9 mouse cellular contexts compared by ENCODE assay signal in genomic region chr3:57343837-57344607, GRCm38 (mm10). TPM values are rescaled to one million over a fixed set of nuclear protein-coding genes. Genes with fewer than 3 reads are reported as not detected.
DNase-seq lines count a peak whose midpoint lies in the region; ATAC-seq lines count a peak whose summit lies in the region.
"Had no signal": no experiment of that assay in that cellular context is flagged by ENCODE, and none has a peak within 500 bp of the region (broad histone marks: within the 10 kb centered on the region; RNA-seq: fewer than 3 reads in every experiment).

No protein-coding gene starts in this region.

- ATAC-seq in heart, embryonic 13.5 days (ENCODE audit: extremely low read depth, insufficient number of reproducible peaks, low FRiP score, low TSS enrichment), result no peak
- ATAC-seq in liver, embryonic 11.5 days (replicated peaks; ENCODE audit: low FRiP score), result peak; percentile 75
- ATAC-seq in neural tube, embryonic 15.5 days (ENCODE audit: low FRiP score), result no peak

- peak overlapping the region; percentile 47; the same call in 1 of the 2 replicates for H3K27ac ChIP-seq in heart, embryonic 10.5 days
- H3K27ac ChIP-seq in heart, embryonic 13.5 days (replicated peaks), result peak overlapping the region; percentile 70
- H3K27ac ChIP-seq in liver, embryonic 11.5 days (ENCODE audit: low read depth, low read length), result peak overlapping the region; percentile 48
- H3K27ac ChIP-seq in neural tube, embryonic 15.5 days (replicated peaks), result no peak overlapping the region

- no peak for DNase-seq in heart, embryonic 10.5 days (ENCODE audit: low spot score)
- no peak for DNase-seq in heart, postnatal 4 days
- no peak for DNase-seq in liver, embryonic 11.5 days (ENCODE audit: low spot score)
- peak; percentile 11 for DNase-seq in right cerebral cortex, postnatal 14 days
- no peak for DNase-seq in adipocyte (ENCODE audit: low spot score)
- no peak for DNase-seq in spleen, adult 18-20 months

- H3K9me3 ChIP-seq in heart, embryonic 10.5 days, result no peaks in the 10 kb centered on the region
- no peaks in the 10 kb centered on the region; the same call in 1 of the 2 replicates for H3K9me3 ChIP-seq in heart, embryonic 13.5 days
- H3K9me3 ChIP-seq in liver, embryonic 11.5 days (ENCODE audit: control insufficient read depth, low read length), result no peaks in the 10 kb centered on the region
- no peaks in the 10 kb centered on the region for H3K9me3 ChIP-seq in neural tube, embryonic 15.5 days (replicated peaks)

- no peaks in the 10 kb centered on the region for H3K36me3 ChIP-seq in heart, embryonic 10.5 days
- H3K36me3 ChIP-seq in heart, embryonic 13.5 days, result no peaks in the 10 kb centered on the region
- H3K36me3 ChIP-seq in liver, embryonic 11.5 days (ENCODE audit: control insufficient read depth, insufficient read depth, low read length), result no peaks in the 10 kb centered on the region
- no peaks in the 10 kb centered on the region for H3K36me3 ChIP-seq in neural tube, embryonic 15.5 days

- no peak overlapping the region for H3K4me2 ChIP-seq in heart, embryonic 13.5 days
- H3K4me2 ChIP-seq in liver, embryonic 11.5 days, result no peak overlapping the region
- no peak overlapping the region for H3K4me2 ChIP-seq in neural tube, embryonic 15.5 days

- no peaks in the 10 kb centered on the region for H3K27me3 ChIP-seq in heart, embryonic 10.5 days (ENCODE audit: insufficient read depth, poor library complexity, severe bottlenecking)
- no peaks in the 10 kb centered on the region for H3K27me3 ChIP-seq in heart, embryonic 13.5 days (replicated peaks)
- H3K27me3 ChIP-seq in liver, embryonic 11.5 days (replicated peaks; ENCODE audit: control insufficient read depth, insufficient read depth, low read length), result no peaks in the 10 kb centered on the region
- no peaks in the 10 kb centered on the region for H3K27me3 ChIP-seq in neural tube, embryonic 15.5 days (replicated peaks)
- H3K27me3 ChIP-seq: CH12.LX had no signal

- 0 out of 2 replicates have a peak overlapping the region, but pooled peaks have one; percentile 25 for H3K9ac ChIP-seq in heart, embryonic 13.5 days
- H3K9ac ChIP-seq in liver, embryonic 11.5 days (ENCODE audit: low read depth, low read length), result no peak overlapping the region
- no peak overlapping the region for H3K9ac ChIP-seq in neural tube, embryonic 15.5 days (replicated peaks)

- H3K4me3 ChIP-seq in heart, embryonic 10.5 days, result no peak overlapping the region
- no peak overlapping the region for H3K4me3 ChIP-seq in heart, embryonic 13.5 days
- no peak overlapping the region for H3K4me3 ChIP-seq in liver, embryonic 11.5 days (ENCODE audit: low read depth, low read length)
- no peak overlapping the region for H3K4me3 ChIP-seq in neural tube, embryonic 15.5 days (replicated peaks)

- WGBS in heart, embryonic 10.5 days, result 44% methylated on average over 11 of the region's 11 CpGs
- 38% methylated on average over 11 of the region's 11 CpGs for WGBS in heart, embryonic 13.5 days
- 63% methylated on average over 11 of the region's 11 CpGs for WGBS in liver, embryonic 11.5 days
- 81% methylated on average over 11 of the region's 11 CpGs for WGBS in neural tube, embryonic 15.5 days

- H3K4me1 ChIP-seq in heart, embryonic 10.5 days, result 0 out of 2 replicates have a peak, but pooled peaks cover 6% of the 10 kb centered on the region
- peaks cover 13% of the 10 kb centered on the region for H3K4me1 ChIP-seq in heart, embryonic 13.5 days
- H3K4me1 ChIP-seq in liver, embryonic 11.5 days (replicated peaks; ENCODE audit: control insufficient read depth, insufficient read depth, low read length), result no peaks in the 10 kb centered on the region
- no peaks in the 10 kb centered on the region for H3K4me1 ChIP-seq in neural tube, embryonic 15.5 days

RNA-seq across cellular contexts. Expression of gene Tm4sf1, which starts 42.2 kb away (rescaled TPM):
- 27.3 and 78.6 TPM in 2 replicates for polyA plus RNA-seq in heart, embryonic 10.5 days (2016; fragmentation: Nextera tagmentation; extraction: Ambion mirVana)
- 100 to 1,000 TPM; 120 to 123 TPM for total RNA-seq in heart, postnatal 4 days (2021)
- 205 and 242 TPM in 2 replicates for polyA plus RNA-seq in heart, embryonic 13.5 days (2015; fragmentation: Nextera tagmentation; extraction: Ambion mirVana)
- polyA plus RNA-seq in liver, embryonic 11.5 days (2014; fragmentation: Nextera tagmentation; extraction: Ambion mirVana), result 7.3 and 8.4 TPM in 2 replicates
- polyA plus RNA-seq in neural tube, embryonic 15.5 days (2015; fragmentation: Nextera tagmentation; extraction: Ambion mirVana), result 31.1 and 42.5 TPM in 2 replicates
- total RNA-seq: CH12.LX had no signal
